Mouse (Mus musculus) liver, postnatal 0 days (tissue): ENCODE data around the gene Orai1.

Source experiments
- CTCF ChIP-seq: sonication (generic); IDR thresholded peaks from 2 replicates; pipeline ENCODE4 v1.5.1; 2016; ENCODE audit warnings: antibody characterized with exemption, low read depth
- EP300 ChIP-seq: IDR thresholded peaks from 2 replicates; pipeline ENCODE4 v1.6.1; 2016; ENCODE audit warnings: antibody characterized with exemption, low read depth, mild to moderate bottlenecking

DNA sequence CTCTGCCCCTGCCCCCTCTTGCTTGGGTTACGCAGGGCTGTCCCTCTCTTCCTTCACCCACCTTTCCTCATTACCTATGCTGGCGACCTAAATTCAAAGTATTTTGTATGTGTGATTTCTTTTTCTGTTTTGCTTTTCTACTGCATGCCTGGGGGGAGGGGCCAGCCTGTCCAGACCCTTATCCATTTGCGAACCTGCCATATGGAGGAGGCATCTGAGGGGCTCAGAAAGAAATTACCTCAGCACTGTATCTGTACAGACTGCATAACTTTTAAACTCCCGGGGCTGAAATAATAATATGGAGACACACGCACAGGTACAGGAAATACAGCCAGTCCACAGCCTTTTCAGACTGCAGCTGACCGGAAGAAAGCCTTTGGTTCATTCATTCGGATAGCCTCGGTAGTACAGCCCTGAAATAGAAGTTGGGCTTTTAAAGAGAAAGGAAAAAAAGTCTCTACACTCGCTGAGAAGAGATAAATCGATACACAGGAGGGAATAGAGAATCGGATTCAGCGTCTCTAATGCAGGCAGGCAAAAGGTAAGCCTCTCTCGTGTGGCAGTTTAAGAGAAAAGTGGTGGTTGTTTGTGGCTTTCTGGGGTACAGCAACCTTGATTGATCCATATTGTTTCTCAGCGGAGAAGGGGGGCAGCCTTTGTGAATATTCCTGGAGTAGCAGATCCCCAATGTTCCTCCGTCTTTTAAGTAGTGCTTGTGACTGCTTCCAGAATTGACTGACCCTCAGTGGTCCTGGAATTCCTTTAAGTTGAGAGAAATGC lies 25.1 kb upstream of the Orai1 start, which contains the start of gene Kdm2b:
- TF ChIP-seq CTCF (no peak), EP300 (no peak)
